Mouse (Mus musculus): ENCODE data around the gene Spata25. TPM values are rescaled to one million over a fixed set of nuclear protein-coding genes. Genes with fewer than 3 reads are reported as not detected.
"Not testable (repeated sequence)": the region's sequence is repeated elsewhere in the genome, so short reads cannot be mapped to it uniquely, and the experiment has no call there.

Gene Spata25
- polyA plus RNA-seq (2014; fragmentation: Nextera tagmentation; extraction: Ambion mirVana), result not detected in 2 replicates

DNA sequence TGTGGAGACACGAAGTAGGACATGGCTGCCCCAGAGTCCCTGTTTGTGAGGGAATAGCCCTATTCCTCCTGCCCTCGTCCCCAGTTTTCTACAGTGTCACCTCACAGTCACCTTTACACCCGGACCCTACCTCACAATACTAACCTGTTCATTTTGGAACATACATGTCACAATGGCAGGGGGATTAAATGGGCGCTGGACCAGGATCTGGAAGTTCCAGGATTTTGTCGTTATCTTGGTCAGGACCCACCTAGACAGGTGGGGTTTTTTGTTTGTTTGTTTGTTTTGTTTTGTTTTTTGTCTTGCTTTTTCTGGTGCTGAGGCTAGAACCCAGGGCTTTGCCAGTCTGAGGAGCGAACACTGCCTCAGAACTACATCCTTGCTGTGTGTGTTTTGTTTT, at the start of gene Spata25:
Spata25 (minus strand) TSS at position 101 of the 400 bp plus-strand sequence.
- ATAC-seq (ENCODE audit: insufficient number of reproducible peaks, low FRiP score, low TSS enrichment, low read depth) (no peak), DNase-seq (ENCODE audit: low spot score) (no peak)
- Histone ChIP-seq H3K4me3 (ENCODE audit: low read depth, low read length) (no peak within 1 kb of the TSS), H3K27ac (replicated peaks; ENCODE audit: low read depth, low read length) (no peak within 1 kb of the TSS), H3K4me1 (ENCODE audit: control insufficient read depth, insufficient read depth, low read length) (0 out of 2 replicates have a peak, but pooled peaks cover 2% of the 10 kb centered on the region), H3K4me2 (ENCODE audit: low read depth, severe bottlenecking) (no peak within 1 kb of the TSS), H3K9ac (ENCODE audit: low read length) (no peak within 1 kb of the TSS), H3K27me3 (ENCODE audit: control insufficient read depth, insufficient read depth, low read length) (no peaks in the 10 kb centered on the region), H3K9me3 (ENCODE audit: control insufficient read depth, low read length) (no peaks in the 10 kb centered on the region), H3K36me3 (ENCODE audit: control insufficient read depth, insufficient read depth, low read length) (peaks cover 14% of the 10 kb centered on the region; the same call in 1 of the 2 replicates)
- WGBS, result 86% methylated on average over 6 of the region's 6 CpGs

DNA sequence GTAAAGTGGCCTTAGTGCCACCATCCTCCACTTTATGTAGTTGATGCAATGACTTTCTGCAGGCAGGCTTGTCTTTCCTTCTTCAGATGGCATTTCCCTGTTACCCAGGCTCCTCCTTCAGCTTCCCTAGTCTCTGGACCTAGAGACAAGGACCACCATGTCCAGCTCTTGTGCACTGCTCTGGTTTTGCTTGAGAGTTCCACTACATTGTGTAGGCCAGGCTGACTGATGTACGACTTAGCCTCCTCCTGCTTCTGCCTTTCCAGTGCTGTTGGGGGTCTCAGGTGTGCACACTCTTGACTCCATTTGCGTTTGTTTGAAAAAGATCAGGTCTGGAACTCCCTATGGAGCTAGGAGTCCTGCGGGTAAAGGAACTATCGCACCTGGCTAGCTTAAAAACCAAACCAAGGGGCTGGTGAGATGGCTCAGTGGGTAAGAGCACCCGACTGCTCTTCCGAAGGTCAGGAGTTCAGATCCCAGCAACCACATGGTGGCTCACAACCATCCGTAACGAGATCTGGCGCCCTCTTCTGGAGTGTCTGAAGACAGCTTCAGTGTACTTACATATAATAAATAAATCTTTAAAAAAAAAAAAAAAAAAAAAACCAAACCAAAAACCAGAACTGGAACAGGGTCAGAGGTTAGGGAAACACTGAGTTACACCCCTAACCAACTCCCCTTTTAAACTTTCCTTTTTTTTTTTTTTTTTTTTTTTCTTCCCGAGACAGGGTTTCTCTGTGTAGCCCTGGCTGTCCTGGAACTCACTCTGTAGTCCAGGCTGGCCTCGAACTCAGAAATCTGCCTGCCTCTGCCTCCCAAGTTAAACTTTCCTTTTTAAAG, 49.3 kb upstream of the Spata25 start:
- H3K27ac ChIP-seq (replicated peaks; ENCODE audit: low read depth, low read length); H3K36me3 ChIP-seq (ENCODE audit: control insufficient read depth, insufficient read depth, low read length); DNase-seq (ENCODE audit: low spot score); H3K9ac ChIP-seq (ENCODE audit: low read length); ATAC-seq (ENCODE audit: insufficient number of reproducible peaks, low FRiP score, low TSS enrichment, low read depth); H3K9me3 ChIP-seq (ENCODE audit: control insufficient read depth, low read length); H3K4me3 ChIP-seq (ENCODE audit: low read depth, low read length); H3K27me3 ChIP-seq (ENCODE audit: control insufficient read depth, insufficient read depth, low read length): not testable (repeated sequence)
- 76% methylated on average over 11 of the region's 11 CpGs for whole genome bisulfite sequencing
- Histone ChIP-seq H3K4me1 (ENCODE audit: control insufficient read depth, insufficient read depth, low read length) (peaks cover 11% of the 10 kb centered on the region), H3K4me2 (ENCODE audit: low read depth, severe bottlenecking) (peak overlapping the region; percentile 85; the same call in 1 of the 2 replicates)

DNA sequence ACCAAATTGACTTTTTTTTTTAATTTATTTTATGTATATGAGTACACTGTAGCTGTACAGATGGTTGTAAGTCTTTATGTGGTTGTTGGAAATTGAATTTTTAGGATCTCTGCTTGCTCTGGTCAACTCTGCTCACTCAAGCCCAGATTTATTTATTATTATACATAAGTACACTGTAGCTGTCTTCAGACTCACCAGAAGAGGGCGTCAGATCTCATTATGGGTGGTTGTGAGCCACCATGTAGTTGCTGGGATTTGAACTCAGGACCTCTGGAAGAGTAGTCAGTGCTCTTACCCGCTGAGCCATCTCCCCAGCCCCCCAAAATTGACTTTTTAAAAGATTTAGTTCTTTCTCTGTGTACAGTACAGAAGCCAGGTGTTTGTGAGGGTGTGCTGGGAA, 47.3 kb upstream of the Spata25 start:
- not testable (repeated sequence) for DNase-seq (ENCODE audit: low spot score); H3K36me3 ChIP-seq (ENCODE audit: control insufficient read depth, insufficient read depth, low read length); H3K27me3 ChIP-seq (ENCODE audit: control insufficient read depth, insufficient read depth, low read length); H3K4me2 ChIP-seq (ENCODE audit: low read depth, severe bottlenecking); ATAC-seq (ENCODE audit: insufficient number of reproducible peaks, low FRiP score, low TSS enrichment, low read depth); H3K4me3 ChIP-seq (ENCODE audit: low read depth, low read length); H3K4me1 ChIP-seq (ENCODE audit: control insufficient read depth, insufficient read depth, low read length); H3K27ac ChIP-seq (replicated peaks; ENCODE audit: low read depth, low read length); H3K9me3 ChIP-seq (ENCODE audit: control insufficient read depth, low read length); H3K9ac ChIP-seq (ENCODE audit: low read length)
- WGBS, result 52% methylated on average over 2 of the region's 2 CpGs

DNA sequence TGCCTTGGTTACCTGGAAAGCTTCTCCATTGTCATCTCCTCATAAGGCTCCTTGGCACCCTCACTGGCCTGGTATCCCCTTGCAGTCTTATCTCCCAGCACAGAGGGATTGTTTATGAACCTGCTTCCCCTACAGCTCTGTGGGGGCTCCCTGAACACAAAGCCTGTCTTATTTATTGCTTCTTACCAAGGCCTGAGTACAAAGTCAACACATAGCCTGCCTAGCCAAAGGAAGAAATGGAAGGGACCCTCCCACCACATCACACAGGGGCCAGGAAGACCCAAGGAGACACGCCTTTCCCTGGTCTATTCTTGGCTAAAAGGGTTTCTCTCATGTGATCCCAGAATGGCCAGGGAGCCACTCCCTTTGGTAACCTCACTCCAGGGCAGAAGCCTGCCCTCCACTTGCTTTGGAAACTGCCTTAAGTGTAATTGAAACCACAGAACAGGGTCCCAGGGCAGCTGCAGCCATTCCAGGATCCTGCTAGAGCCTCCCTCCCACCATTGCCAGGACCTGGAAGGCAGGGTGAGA, 46.0 kb upstream of the Spata25 start:
- WGBS, result 43% methylated on average over 1 of the region's 1 CpGs
- peak overlapping the region; percentile 4; the same call in 1 of the 2 replicates for H3K27ac ChIP-seq (replicated peaks; ENCODE audit: low read depth, low read length)
- no peak overlapping the region for H3K4me2 ChIP-seq (ENCODE audit: low read depth, severe bottlenecking)
- no peaks in the 10 kb centered on the region for H3K27me3 ChIP-seq (ENCODE audit: control insufficient read depth, insufficient read depth, low read length)
- H3K4me3 ChIP-seq (ENCODE audit: low read depth, low read length), result no peak overlapping the region
- no peaks in the 10 kb centered on the region for H3K9me3 ChIP-seq (ENCODE audit: control insufficient read depth, low read length)
- no peak for ATAC-seq (ENCODE audit: insufficient number of reproducible peaks, low FRiP score, low TSS enrichment, low read depth)
- no peak for DNase-seq (ENCODE audit: low spot score)
- peaks cover 4% of the 10 kb centered on the region; the same call in 1 of the 2 replicates for H3K4me1 ChIP-seq (ENCODE audit: control insufficient read depth, insufficient read depth, low read length)
- H3K9ac ChIP-seq (ENCODE audit: low read length), result peak overlapping the region; percentile 32; the same call in 1 of the 2 replicates
- no peaks in the 10 kb centered on the region for H3K36me3 ChIP-seq (ENCODE audit: control insufficient read depth, insufficient read depth, low read length)

DNA sequence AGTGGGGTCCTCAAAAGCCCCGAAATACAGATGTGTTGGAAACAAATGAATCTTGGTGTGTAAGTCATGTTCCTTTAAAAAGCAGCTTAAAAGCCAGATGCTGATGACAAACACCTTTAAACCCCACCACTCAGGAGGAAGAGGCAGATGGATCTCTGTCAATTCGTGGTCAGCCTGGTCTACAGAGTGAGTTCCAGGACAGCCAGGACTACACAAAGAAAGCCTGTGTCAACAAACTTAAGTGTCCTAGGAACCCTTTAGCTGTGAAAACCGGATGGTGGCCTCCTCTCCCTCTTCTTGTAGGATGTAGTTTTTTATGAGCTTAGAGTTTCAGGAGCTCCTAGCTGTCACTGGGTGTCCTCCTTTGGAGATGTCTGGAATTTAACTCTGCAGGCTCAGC, 45.3 kb upstream of the Spata25 start:
- no peak overlapping the region for H3K4me2 ChIP-seq (ENCODE audit: low read depth, severe bottlenecking)
- no peak overlapping the region for H3K4me3 ChIP-seq (ENCODE audit: low read depth, low read length)
- DNase-seq (ENCODE audit: low spot score) (no peak), ATAC-seq (ENCODE audit: insufficient number of reproducible peaks, low FRiP score, low TSS enrichment, low read depth) (no peak)
- no peaks in the 10 kb centered on the region for H3K9me3 ChIP-seq (ENCODE audit: control insufficient read depth, low read length)
- peaks cover 4% of the 10 kb centered on the region; the same call in 1 of the 2 replicates for H3K4me1 ChIP-seq (ENCODE audit: control insufficient read depth, insufficient read depth, low read length)
- 59% methylated on average over 3 of the region's 3 CpGs for WGBS
- no peak overlapping the region for H3K9ac ChIP-seq (ENCODE audit: low read length)
- H3K27ac ChIP-seq (replicated peaks; ENCODE audit: low read depth, low read length), result no peak overlapping the region
- no peaks in the 10 kb centered on the region for H3K27me3 ChIP-seq (ENCODE audit: control insufficient read depth, insufficient read depth, low read length)
- no peaks in the 10 kb centered on the region for H3K36me3 ChIP-seq (ENCODE audit: control insufficient read depth, insufficient read depth, low read length)

DNA sequence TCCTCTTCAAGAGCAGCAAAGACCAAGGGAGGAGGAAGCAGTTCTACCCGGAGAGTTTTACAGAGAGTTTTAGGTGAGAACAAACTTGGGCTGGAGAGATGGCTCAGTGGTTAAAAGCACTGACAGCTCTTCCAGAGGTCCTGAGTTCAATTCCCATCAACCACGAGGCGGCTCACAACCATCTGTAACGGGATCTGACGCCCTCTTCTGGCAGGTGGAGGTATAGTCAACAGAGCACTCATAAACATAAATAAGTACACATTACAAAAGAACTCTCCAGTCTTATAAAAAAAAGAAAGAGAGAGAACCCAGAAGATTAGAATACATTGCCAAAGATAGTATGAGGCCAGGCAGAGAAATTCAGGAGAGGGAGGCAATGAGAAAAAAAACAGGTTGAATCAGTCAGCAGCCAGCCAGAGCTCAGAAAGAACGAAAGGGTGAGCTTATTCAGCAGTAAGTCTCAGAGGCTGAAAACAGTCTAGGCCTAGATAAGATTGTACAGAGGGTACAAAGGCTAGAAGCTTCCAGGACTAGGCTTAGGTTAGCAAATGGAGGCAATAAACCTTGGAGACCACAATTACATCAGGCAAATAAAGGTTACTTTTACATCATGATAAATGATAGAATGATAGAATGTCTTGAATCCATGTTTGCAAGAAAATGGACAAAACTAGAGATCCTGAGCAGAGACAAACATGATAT, 43.4 kb upstream of the Spata25 start:
- WGBS, result 56% methylated on average over 6 of the region's 6 CpGs
- Histone ChIP-seq H3K4me3 (ENCODE audit: low read depth, low read length) (no peak overlapping the region), H3K36me3 (ENCODE audit: control insufficient read depth, insufficient read depth, low read length) (no peaks in the 10 kb centered on the region), H3K9me3 (ENCODE audit: control insufficient read depth, low read length) (no peaks in the 10 kb centered on the region), H3K27ac (replicated peaks; ENCODE audit: low read depth, low read length) (no peak overlapping the region), H3K4me2 (ENCODE audit: low read depth, severe bottlenecking) (no peak overlapping the region), H3K27me3 (ENCODE audit: control insufficient read depth, insufficient read depth, low read length) (no peaks in the 10 kb centered on the region), H3K4me1 (ENCODE audit: control insufficient read depth, insufficient read depth, low read length) (peaks cover 4% of the 10 kb centered on the region; the same call in 1 of the 2 replicates), H3K9ac (ENCODE audit: low read length) (no peak overlapping the region)
- DNase-seq (ENCODE audit: low spot score), result no peak
- no peak for ATAC-seq (ENCODE audit: insufficient number of reproducible peaks, low FRiP score, low TSS enrichment, low read depth)

DNA sequence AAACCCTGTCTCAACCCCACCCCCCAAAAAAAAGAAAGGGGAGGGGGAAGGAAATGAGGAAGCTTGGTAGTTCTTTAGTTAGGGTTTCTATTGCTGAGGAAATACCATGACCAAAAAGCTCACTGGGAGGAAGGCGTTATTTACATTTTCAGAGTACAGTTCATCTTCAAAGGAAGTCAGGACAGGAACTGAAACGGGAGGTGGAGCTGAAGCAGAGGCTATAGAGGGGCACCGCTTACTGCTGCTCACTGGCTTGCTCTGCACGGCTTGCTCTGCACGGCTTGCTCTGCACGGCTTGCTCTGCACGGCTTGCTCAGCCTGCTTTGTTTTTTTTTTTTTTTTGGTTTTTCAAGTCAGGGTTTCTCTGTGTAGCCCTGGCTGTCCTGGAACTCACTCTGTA, 40.2 kb upstream of the Spata25 start:
- Histone ChIP-seq H3K4me2 (ENCODE audit: low read depth, severe bottlenecking) (no peak overlapping the region), H3K36me3 (ENCODE audit: control insufficient read depth, insufficient read depth, low read length) (no peaks in the 10 kb centered on the region), H3K9ac (ENCODE audit: low read length) (no peak overlapping the region), H3K9me3 (ENCODE audit: control insufficient read depth, low read length) (no peaks in the 10 kb centered on the region), H3K27ac (replicated peaks; ENCODE audit: low read depth, low read length) (no peak overlapping the region), H3K4me3 (ENCODE audit: low read depth, low read length) (no peak overlapping the region), H3K27me3 (ENCODE audit: control insufficient read depth, insufficient read depth, low read length) (no peaks in the 10 kb centered on the region), H3K4me1 (ENCODE audit: control insufficient read depth, insufficient read depth, low read length) (no peaks in the 10 kb centered on the region)
- DNase-seq (ENCODE audit: low spot score) (no peak), ATAC-seq (ENCODE audit: insufficient number of reproducible peaks, low FRiP score, low TSS enrichment, low read depth) (no peak)
- WGBS, result 86% methylated on average over 7 of the region's 7 CpGs

DNA sequence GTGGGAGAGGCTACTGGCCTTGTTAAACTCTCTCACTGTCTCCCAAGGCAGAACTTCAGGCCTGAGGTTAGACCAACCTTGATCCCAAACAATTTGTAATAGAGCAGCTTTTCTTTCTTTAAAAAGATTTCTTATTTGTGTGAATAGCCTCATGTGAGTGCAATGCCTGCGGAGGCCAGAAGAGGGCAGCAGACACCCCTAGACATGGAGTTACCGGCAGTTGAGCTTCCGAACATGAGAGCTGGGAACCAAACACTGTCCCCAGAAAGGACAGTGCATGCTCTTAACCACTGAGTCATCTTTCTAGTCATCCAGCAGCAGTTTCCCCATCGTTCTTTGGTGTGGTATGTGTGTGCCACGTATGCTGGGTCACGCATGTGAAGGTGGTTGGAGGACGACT, 39.2 kb upstream of the Spata25 start:
- Histone ChIP-seq H3K4me2 (ENCODE audit: low read depth, severe bottlenecking) (no peak overlapping the region), H3K27ac (replicated peaks; ENCODE audit: low read depth, low read length) (no peak overlapping the region), H3K9ac (ENCODE audit: low read length) (no peak overlapping the region), H3K36me3 (ENCODE audit: control insufficient read depth, insufficient read depth, low read length) (no peaks in the 10 kb centered on the region), H3K27me3 (ENCODE audit: control insufficient read depth, insufficient read depth, low read length) (no peaks in the 10 kb centered on the region), H3K4me3 (ENCODE audit: low read depth, low read length) (no peak overlapping the region), H3K4me1 (ENCODE audit: control insufficient read depth, insufficient read depth, low read length) (peaks cover 1% of the 10 kb centered on the region; the same call in 1 of the 2 replicates), H3K9me3 (ENCODE audit: control insufficient read depth, low read length) (no peaks in the 10 kb centered on the region)
- no peak for DNase-seq (ENCODE audit: low spot score)
- 93% methylated on average over 7 of the region's 7 CpGs for WGBS
- no peak for ATAC-seq (ENCODE audit: insufficient number of reproducible peaks, low FRiP score, low TSS enrichment, low read depth)
